Mouse (Mus musculus): ENCODE results near the gene Cfp.

Gene Cfp

DNA sequence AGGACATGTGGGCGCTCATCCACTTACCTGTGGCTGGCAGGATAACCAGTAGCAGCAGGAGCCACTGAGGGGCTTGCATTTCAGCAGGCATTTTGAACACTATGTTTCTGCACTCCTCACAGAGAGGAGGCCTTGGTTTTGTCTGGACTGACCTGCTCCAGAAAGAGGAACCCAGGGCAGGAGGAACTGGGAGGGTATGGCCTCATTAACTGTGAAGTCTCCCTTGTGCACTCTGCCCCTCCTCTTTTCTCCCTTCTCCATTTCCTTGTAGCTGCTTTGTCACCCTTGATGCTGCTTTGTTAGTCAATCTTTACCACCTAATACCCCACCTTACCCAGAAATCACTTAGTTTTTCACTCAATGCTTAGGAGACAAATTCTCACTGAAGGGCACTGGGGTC lies at the start of gene Cfp:
Cfp (minus strand) TSS at position 192 of the 400 bp plus-strand sequence.
- DNase-seq = no peak

DNA sequence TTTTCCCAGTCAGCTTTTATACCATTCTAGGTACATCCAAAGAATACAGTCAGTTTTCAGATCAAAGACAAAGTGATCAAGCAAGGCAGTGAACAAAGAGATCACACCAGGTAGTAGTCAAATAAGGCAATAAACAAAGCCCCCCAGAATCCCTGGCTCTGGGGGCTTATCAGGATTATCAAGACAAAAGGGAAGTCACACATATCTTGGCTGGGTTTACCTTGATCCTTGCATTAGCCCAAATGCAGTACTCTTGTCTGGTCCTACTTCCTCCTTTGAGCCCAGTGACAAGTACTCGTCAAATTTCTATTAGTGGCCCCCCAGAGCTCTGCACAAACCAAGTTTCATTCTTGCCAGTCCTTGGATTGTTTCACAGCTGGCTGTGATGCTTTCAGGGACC lies 49.5 kb upstream of the Cfp start:
- no peak for DNase-seq

GRCm38 (mm10) chrX:20961477-20962378 lies 30.4 kb upstream of the Cfp start, which contains the start of gene Uxt:
Uxt (minus strand) TSS chrX:20962017.
- peak; percentile 90 for DNase-seq

- DNase-seq = peak; percentile 94
These were observed 19.0 kb upstream of the Cfp start, which contains the start of gene Elk1 for GRCm38 (mm10) chrX:20950191-20950880. Elk1 (minus strand) TSS chrX:20950608.

- peak; percentile 53 for DNase-seq
These were observed 14.7 kb upstream of the Cfp start for GRCm38 (mm10) chrX:20946055-20946454.

GRCm38 (mm10) chrX:20931963-20932362 lies 608 bp upstream of the Cfp start:
- no peak for DNase-seq

- no peak for DNase-seq
These were observed 1.5 kb downstream of the Cfp start for GRCm38 (mm10) chrX:20929859-20930258.

DNA sequence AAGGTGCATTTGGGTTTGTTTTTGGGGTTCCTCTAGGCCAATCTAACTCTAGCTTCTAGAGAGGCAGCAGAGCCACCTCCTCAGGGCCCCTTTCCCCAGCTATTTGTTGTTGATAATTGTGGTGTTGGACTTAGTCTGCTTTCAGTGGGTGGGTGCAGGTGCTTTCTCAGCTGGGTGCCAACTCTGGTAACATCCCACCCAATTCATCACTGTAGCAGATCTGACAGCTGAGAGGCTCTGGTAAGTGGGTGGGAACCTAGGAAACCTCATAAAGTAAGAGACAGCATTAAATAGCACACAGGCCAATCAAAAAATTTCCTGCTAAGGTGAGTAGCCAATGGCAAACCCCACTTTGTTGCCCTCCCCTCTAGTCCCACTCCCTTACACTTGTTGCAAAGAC lies 6.4 kb downstream of the Cfp start:
- no peak for DNase-seq

- DNase-seq = no peak
These were observed 7.8 kb downstream of the Cfp start for GRCm38 (mm10) chrX:20923506-20923905.

DNA sequence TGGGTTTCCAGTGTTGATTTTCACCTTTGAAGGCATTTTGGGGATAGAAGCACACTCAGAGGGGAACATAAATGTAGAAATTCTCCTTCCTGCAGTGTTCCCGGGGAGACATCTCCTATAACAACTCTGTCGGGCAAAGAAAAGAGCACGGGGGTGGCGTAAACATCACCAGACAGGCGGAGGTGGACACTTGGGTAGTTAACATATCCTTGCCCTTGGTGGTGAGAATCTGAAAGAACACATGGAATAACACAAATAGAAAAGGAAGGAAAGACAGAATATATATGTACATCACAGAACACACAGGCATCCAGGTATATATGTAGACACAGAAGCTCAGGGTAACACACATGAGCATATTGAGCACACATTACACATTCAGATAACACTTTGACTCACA lies 10.0 kb downstream of the Cfp start:
- no peak for DNase-seq

- peak; percentile 95 for DNase-seq
These were observed 10.5 kb downstream of the Cfp start, which contains the start of gene Syn1 for GRCm38 (mm10) chrX:20920844-20921364. Syn1 (minus strand) TSS chrX:20921004.

GRCm38 (mm10) chrX:20920249-20920843 lies 11.0 kb downstream of the Cfp start:
- DNase-seq = no peak

DNA sequence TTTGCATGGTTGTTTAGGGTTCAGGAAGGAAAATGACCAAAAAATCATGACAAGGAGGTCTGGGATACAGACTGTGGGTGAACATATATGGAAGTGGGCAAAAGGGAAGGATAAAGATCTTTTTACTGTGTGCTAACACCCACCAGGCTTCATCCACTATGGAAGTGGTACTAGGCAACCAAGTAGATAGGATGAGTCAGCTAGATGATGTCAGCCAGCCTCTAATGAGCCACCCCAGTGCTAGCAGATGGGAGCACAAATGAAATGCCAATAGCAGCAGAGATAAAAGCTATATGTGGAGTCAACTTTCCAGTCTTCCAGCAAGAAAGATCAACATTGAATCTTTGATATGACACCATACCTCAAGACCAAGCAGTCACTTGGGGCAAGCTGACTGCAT lies 16.3 kb downstream of the Cfp start:
- DNase-seq = no peak

DNA sequence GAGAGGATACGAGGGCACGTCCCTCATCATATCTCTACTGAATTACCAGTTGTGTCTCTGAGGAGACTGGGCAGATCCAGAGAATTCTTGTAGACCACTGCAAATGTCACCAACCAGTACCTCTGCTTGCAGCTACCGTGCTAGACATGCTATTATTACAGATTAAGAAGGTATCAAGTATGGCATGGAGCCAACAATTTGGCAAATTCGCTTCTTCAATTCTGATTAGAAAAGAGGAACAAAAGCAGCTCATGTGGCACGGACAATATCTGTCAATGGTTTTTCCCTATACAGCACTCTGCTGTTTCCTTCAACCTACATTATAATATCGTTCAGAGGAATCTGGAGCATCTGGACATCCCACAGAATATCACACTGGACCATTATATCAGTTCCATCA lies 17.6 kb downstream of the Cfp start:
- DNase-seq = no peak

- DNase-seq = no peak
These were observed 21.3 kb downstream of the Cfp start for GRCm38 (mm10) chrX:20910074-20910473.
